Mouse (Mus musculus): ENCODE data around the gene Myo19. TPM values are rescaled to one million over a fixed set of nuclear protein-coding genes. Genes with fewer than 3 reads are reported as not detected.
"Not testable (repeated sequence)": the region's sequence is repeated elsewhere in the genome, so short reads cannot be mapped to it uniquely, and the experiment has no call there.

Gene Myo19
- 1 to 10 TPM; 1.2 to 2.8 (median 2.4) TPM for polyA plus RNA-seq (2017; shearing (Covaris generic))

- peak; percentile 88 for ATAC-seq
Observed at GRCm38 (mm10) chr11:84879772-84880464, at the start of gene Myo19, which contains the start of gene Pigw. TSS of gene Myo19 (plus strand) at chr11:84880148. TSS of gene Pigw (minus strand) at chr11:84880285.

GRCm38 (mm10) chr11:84839330-84839729 lies 40.6 kb upstream of the Myo19 start:
- no peak for ATAC-seq

DNA sequence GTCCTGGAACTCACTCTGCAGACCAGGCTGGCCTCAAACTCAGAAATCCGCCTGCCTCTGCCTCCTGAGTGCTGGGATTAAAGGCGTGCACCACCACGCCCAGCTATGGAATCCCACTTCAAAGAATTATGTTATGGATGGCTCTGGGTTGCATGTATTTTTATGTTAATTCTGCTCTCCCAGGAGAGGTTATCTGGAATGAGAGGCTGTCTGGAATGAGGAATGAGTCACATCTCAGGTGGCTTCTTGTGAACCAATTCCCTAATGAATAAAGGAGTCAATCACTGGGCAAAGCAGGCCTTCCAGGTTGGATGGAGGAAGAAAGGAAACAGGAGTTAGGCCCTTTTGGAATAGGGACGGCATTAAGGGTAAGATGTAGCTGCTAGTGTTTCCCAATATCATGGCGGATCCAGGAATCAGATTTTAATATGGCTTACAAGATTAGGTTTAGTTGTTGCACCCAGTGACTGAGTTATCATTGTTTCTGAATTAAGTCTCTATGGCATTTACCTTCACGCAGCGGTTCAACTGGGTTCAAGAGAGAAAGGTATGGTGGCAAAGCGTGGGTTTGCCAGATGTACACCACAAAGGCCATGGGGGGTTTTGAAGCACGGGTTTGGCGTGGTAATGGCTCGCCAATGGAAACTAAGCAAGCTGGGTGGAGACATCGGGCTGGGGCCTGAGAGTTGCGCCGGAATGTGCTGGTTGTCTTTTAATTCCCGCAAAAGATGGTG lies 33.0 kb upstream of the Myo19 start:
- ATAC-seq: no peak

DNA sequence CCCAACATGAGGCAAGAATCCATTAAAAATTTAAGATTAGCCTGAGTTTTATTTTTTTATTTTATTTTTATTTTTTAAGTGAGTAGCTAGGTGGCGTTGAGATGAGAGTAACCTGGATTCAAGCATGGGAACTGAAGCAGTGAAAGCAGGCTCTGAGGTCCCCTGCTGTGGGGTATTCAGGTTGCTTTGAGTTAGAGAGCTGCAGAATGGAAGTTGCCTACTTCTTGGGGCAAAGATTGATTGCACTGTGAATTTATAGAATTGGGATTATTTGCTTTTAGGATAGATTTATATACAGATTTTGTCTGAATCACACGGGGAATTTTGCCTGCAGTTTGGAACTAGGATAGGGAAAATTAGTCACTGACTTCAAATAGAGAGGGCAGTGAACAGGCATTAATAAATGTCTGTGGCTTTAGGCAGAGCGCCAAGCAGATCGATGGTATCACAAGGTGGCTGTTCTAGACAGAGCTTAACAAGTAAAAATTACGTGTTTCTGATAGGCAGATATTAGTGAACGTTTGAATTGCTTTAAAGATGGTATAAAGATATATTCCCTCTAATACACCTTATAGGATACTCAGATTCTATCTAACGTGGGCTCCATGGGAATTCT lies 32.4 kb upstream of the Myo19 start:
- ATAC-seq: no peak

- ATAC-seq: no peak
Observed at GRCm38 (mm10) chr11:84855285-84855684, 24.7 kb upstream of the Myo19 start.

DNA sequence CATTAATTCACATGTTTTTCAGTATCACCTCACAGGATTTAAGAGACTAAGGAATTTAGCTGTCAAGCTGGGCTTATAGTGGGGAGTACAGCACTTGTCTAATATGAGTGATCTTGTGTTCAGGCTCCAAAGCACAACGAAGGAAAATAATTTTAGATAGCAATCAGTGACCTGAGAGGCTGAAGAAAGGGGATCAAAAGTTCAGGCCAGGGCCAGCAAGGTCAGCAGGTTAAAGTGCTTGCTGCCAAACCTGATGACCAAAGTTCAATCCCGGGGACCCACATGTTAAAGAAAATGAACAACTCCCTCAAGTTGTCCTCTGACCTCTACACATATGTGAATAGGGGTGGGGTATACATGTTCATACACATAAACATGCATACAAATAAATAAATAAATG lies 14.7 kb upstream of the Myo19 start:
- no peak for ATAC-seq

- no peak for ATAC-seq
Observed at GRCm38 (mm10) chr11:84867586-84867985, 12.4 kb upstream of the Myo19 start.

DNA sequence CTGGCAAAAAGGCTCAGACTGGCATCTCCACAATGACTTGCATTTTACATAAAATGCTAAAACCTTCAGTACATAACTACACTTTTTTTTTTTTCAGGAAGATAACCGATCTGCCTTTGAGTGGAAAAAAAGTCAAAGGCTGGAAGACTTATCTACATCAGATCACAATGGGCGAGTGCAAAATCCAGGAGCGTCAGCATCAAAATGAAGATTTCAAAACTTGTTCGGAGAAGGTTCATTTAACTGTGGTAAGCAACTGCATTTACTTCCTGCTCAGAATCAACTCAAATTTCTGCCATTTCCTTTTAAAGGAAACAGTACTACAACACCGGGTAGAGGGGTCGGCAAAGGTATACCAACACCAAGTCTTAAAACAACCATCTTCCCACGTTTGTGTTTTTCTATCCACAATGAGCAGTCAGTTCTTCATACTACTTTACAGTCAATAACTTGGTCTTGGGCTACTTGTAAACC lies 11.1 kb upstream of the Myo19 start:
- ATAC-seq: no peak

- ATAC-seq: peak; percentile 69
Observed at GRCm38 (mm10) chr11:84869537-84870232, 10.3 kb upstream of the Myo19 start.

- ATAC-seq: peak; percentile 70
Observed at GRCm38 (mm10) chr11:84870337-84871043, 9.5 kb upstream of the Myo19 start, which contains the start of gene Ggnbp2. TSS of gene Ggnbp2 (minus strand) at chr11:84870817.

DNA sequence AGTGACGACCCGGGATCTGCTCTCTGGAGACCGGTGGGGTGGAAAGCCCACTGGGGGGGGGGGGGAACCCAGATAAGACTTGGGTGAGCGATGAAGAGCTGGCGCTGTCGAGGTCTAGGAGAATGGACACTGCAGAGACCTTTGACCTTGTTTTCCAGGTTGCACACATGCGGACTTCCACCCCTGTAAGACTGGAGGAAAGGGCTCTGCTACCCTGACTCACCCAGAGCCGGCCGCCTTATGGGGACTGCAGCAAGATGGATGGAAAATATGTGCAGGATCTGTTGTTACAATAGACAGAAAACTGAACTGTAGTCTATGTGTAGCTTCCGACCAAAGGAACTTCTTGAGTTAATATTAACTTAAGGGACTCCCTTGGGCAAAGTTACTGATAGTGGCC lies 8.9 kb upstream of the Myo19 start:
- peak; percentile 13 for ATAC-seq

DNA sequence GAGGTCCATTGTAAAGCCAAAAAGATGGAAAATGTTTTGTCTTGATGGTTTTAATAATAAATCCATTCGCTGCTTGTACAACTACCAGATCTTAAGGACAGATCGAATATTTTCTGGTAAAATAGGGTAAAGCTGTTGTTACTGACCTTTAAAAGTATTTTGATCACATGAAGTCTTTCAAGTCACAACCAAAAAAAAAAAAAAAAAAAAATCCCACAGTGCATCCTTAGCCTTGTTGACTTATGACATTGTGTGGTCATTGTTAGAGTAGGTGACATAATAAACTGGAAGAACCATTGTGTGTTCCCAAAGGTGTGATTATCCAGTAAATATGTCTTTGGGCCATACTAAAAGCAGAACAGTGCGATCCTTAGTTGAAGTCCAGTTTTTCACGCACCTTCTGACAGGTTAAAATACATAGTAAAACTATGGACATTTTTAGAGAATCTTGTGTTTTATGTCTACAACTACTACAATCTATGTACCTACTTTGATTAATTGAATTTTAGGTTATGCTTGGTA lies 8.3 kb upstream of the Myo19 start:
- no peak for ATAC-seq

- no peak for ATAC-seq
Observed at GRCm38 (mm10) chr11:84873042-84873833, 6.7 kb upstream of the Myo19 start.

DNA sequence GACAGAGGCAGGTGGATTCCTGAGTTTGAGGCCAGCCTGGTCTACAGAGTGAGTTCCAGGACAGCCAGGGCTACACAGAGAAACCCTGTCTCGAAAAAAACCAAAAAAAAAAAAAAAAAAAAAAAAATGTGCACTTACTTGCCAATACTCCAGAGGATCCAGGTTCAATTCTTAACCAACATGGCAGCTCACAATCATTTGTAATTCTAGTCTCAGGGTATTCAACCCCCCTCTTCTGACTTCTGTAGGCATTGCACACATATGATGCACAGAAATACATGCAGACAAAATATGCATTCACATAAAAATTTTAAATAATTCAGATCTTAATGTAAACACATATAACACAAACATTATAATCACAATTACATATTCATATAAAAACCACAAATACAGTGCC lies 3.9 kb upstream of the Myo19 start:
- not testable (repeated sequence) for ATAC-seq

- ATAC-seq: no peak
Observed at GRCm38 (mm10) chr11:84879007-84879771, 759 bp upstream of the Myo19 start.

GRCm38 (mm10) chr11:84880465-84880961 lies 565 bp downstream of the Myo19 start:
- peak; percentile 23 for ATAC-seq

GRCm38 (mm10) chr11:84880971-84881370 lies 1.0 kb downstream of the Myo19 start:
- no peak for ATAC-seq

- ATAC-seq: no peak
Observed at GRCm38 (mm10) chr11:84882346-84882745, 2.4 kb downstream of the Myo19 start.

DNA sequence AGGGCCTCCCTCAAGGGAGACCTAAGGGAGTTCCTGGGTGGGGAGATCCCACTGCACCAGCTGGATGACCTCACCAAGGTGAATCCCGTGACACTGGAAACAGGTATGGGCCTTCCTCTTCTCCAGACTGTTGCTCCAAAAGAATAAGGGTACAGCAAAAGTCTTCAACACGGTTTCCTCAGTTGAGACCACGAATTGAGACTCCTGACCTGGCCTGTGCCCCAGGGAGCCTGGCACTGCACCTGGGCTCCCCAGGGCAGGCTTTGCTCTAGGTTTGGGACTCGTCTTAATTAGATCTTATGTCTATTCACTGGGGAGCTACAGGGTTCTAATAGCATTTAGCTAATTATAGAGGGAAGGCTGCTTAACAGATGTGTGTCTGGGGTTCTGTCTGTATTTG lies 5.3 kb downstream of the Myo19 start:
- no peak for ATAC-seq

GRCm38 (mm10) chr11:84886236-84886635 lies 6.3 kb downstream of the Myo19 start:
- no peak for ATAC-seq
